Mouse (Mus musculus): ENCODE data around the gene Hoxd4.

- TF ChIP-seq USF1 (IDR thresholded peaks at IDR 0.05; ENCODE audit: low read depth) (no peak), CTCF (IDR thresholded peaks at IDR 0.05; ENCODE audit: control insufficient read depth, insufficient read depth, insufficient read length) (no peak), MAX (IDR thresholded peaks at IDR 0.05) (no peak), MYOD1 (IDR thresholded peaks at IDR 0.05; ENCODE audit: control insufficient read depth, insufficient read length, low read depth) (no peak)
These were observed 29.9 kb upstream of the Hoxd4 start for GRCm38 (mm10) chr2:74681594-74682531.

All from C2C12 (cell line).